In genomic region chr4:109407701-109408485, GRCm38 (mm10) we compare ENCODE assay signal across 10 mouse cellular contexts. TPM values are rescaled to one million over a fixed set of nuclear protein-coding genes. Genes with fewer than 3 reads are reported as not detected.
DNase-seq lines count a peak whose midpoint lies in the region; ATAC-seq and TF ChIP-seq lines count a peak whose summit lies in the region.
"Had no signal": no experiment of that assay in that cellular context is flagged by ENCODE, and none has a peak within 500 bp of the region (broad histone marks: within the 10 kb centered on the region; RNA-seq: fewer than 3 reads in every experiment).

No protein-coding gene starts in this region.

- intact Hi-C loops in left cerebral cortex, postnatal 36 days (cut with DNase I): no loop called here
- intact Hi-C loops in gastrocnemius, adult 2 months (cut with DNase I): no loop called here

- H3K4me3 ChIP-seq in lung, embryonic 15.5 days: peak overlapping the region; percentile 65
- H3K4me3 ChIP-seq in embryonic facial prominence, embryonic 10.5 days: peak overlapping the region; percentile 75
- peak overlapping the region; percentile 62 for H3K4me3 ChIP-seq in intestine, postnatal 0 days (ENCODE audit: low read depth, low read length)
- H3K4me3 ChIP-seq in small intestine, adult 2 months (ENCODE audit: low read depth, low read length): peak overlapping the region; percentile 41
- no peak overlapping the region for H3K4me3 ChIP-seq in gastrocnemius, adult 2 months

- H3K27me3 ChIP-seq in lung, embryonic 15.5 days: no peaks in the 10 kb centered on the region
- peaks cover 25% of the 10 kb centered on the region for H3K27me3 ChIP-seq in embryonic facial prominence, embryonic 10.5 days (replicated peaks; ENCODE audit: low read depth, poor library complexity, severe bottlenecking)
- H3K27me3 ChIP-seq in intestine, postnatal 0 days (replicated peaks; ENCODE audit: control insufficient read depth, insufficient read depth, low read length): no peaks in the 10 kb centered on the region
- H3K27me3 ChIP-seq in small intestine, adult 2 months (ENCODE audit: control insufficient read depth, insufficient read depth, low read length): peaks cover 3% of the 10 kb centered on the region; the same call in 1 of the 2 replicates

- peak overlapping the region; percentile 99 for H3K4me2 ChIP-seq in lung, embryonic 15.5 days
- peak overlapping the region; percentile 99 for H3K4me2 ChIP-seq in intestine, postnatal 0 days (replicated peaks; ENCODE audit: low read depth)

- no peak for TF ChIP-seq POLR2A in small intestine, adult 2 months (IDR thresholded peaks at IDR 0.05; ENCODE audit: low read depth, low read length)

- 0 out of 2 replicates have a peak overlapping the region, but pooled peaks have one; percentile 53 for H3K9ac ChIP-seq in lung, embryonic 15.5 days
- no peak overlapping the region for H3K9ac ChIP-seq in intestine, postnatal 0 days (ENCODE audit: low read depth, low read length)

- peak overlapping the region; percentile 26; the same call in 1 of the 2 replicates for H3K27ac ChIP-seq in lung, embryonic 15.5 days
- H3K27ac ChIP-seq in embryonic facial prominence, embryonic 10.5 days (replicated peaks): no peak overlapping the region
- H3K27ac ChIP-seq in intestine, postnatal 0 days (ENCODE audit: low read depth, low read length): peak overlapping the region; percentile 82
- H3K27ac ChIP-seq in small intestine, adult 2 months (ENCODE audit: insufficient read depth, low read depth, low read length): peak overlapping the region; percentile 55
- no peak overlapping the region for H3K27ac ChIP-seq in gastrocnemius, adult 2 months
- H3K27ac ChIP-seq: macrophage had no signal

- 57% methylated on average over 9 of the region's 9 CpGs for WGBS in lung, embryonic 15.5 days
- WGBS in embryonic facial prominence, embryonic 10.5 days: 84% methylated on average over 9 of the region's 9 CpGs
- 67% methylated on average over 9 of the region's 9 CpGs for WGBS in intestine, postnatal 0 days
- 67% methylated on average over 9 of the region's 9 CpGs for WGBS in small intestine, adult 2 months

- H3K36me3 ChIP-seq in lung, embryonic 15.5 days: no peaks in the 10 kb centered on the region
- peaks cover 4% of the 10 kb centered on the region; the same call in 1 of the 2 replicates for H3K36me3 ChIP-seq in embryonic facial prominence, embryonic 10.5 days (replicated peaks)
- H3K36me3 ChIP-seq in intestine, postnatal 0 days (ENCODE audit: control insufficient read depth, insufficient read depth): peaks cover 5% of the 10 kb centered on the region; the same call in 1 of the 2 replicates
- no peaks in the 10 kb centered on the region for H3K36me3 ChIP-seq in small intestine, adult 2 months (ENCODE audit: control insufficient read depth, insufficient read depth, low read length)

- peaks cover 25% of the 10 kb centered on the region for H3K4me1 ChIP-seq in lung, embryonic 15.5 days
- peaks cover 26% of the 10 kb centered on the region for H3K4me1 ChIP-seq in embryonic facial prominence, embryonic 10.5 days
- peaks cover 5% of the 10 kb centered on the region; the same call in 1 of the 2 replicates for H3K4me1 ChIP-seq in intestine, postnatal 0 days (replicated peaks; ENCODE audit: control insufficient read depth, insufficient read depth, low read length)
- peaks cover 8% of the 10 kb centered on the region; the same call in 1 of the 2 replicates for H3K4me1 ChIP-seq in small intestine, adult 2 months (ENCODE audit: control insufficient read depth, insufficient read depth, insufficient read length, low read length)

- ATAC-seq in lung, embryonic 15.5 days (ENCODE audit: borderline replicate concordance, extremely low read depth, low FRiP score, low TSS enrichment): no peak
- no peak for ATAC-seq in intestine, postnatal 0 days

- H3K9me3 ChIP-seq in lung, embryonic 15.5 days: no peaks in the 10 kb centered on the region
- no peaks in the 10 kb centered on the region for H3K9me3 ChIP-seq in embryonic facial prominence, embryonic 10.5 days
- H3K9me3 ChIP-seq in intestine, postnatal 0 days (ENCODE audit: control insufficient read depth): no peaks in the 10 kb centered on the region

- TF ChIP-seq CTCF in intestine, postnatal 0 days (IDR thresholded peaks at IDR 0.05; ENCODE audit: low read depth): no peak
- TF ChIP-seq CTCF in small intestine, adult 2 months (IDR thresholded peaks at IDR 0.05; ENCODE audit: extremely low read depth, insufficient read length, insufficient replicate concordance, low read depth, low read length): no peak
- no peak for TF ChIP-seq CTCF in gastrocnemius, adult 2 months (IDR thresholded peaks at IDR 0.05)

- DNase-seq in lung, postnatal 10 days: no peak
- DNase-seq in embryonic facial prominence, embryonic 10.5 days (ENCODE audit: low spot score): no peak
- DNase-seq in layer of hippocampus, postnatal 14 days (ENCODE audit: low spot score in 2 of 2): no peak
- no peak for DNase-seq in left cerebral cortex, postnatal 36 days (ENCODE audit: low spot score in 2 of 2)
- DNase-seq in gastrocnemius, adult 2 months: no peak
- DNase-seq: right cerebral cortex, postnatal 14 days had no signal

RNA-seq across cellular contexts. Expression of gene Ttc39a, which starts 1.5 kb away (rescaled TPM):
- 6.3 and 6.5 TPM in 2 replicates for polyA plus RNA-seq in lung, embryonic 15.5 days (2015; fragmentation: Nextera tagmentation; extraction: Ambion mirVana)
- 4.7 and 5.3 TPM in 2 replicates for polyA plus RNA-seq in embryonic facial prominence, embryonic 10.5 days (2016; fragmentation: Nextera tagmentation; extraction: Ambion mirVana)
- 6.3 and 7.5 TPM in 2 replicates for polyA plus RNA-seq in intestine, postnatal 0 days (2015; fragmentation: Nextera tagmentation; extraction: Ambion mirVana)
- polyA plus RNA-seq in small intestine, adult 2 months (2012; rRNA removed): 17.1 and 17.5 TPM in 2 replicates
- total RNA-seq in layer of hippocampus, postnatal 14 days (2021): 1 to 10 TPM; 1.4 to 2.4 TPM
- 1 to 10 TPM; 3.1 TPM for total RNA-seq in left cerebral cortex, postnatal 36 days (2021)
- under 1 TPM in 1 of 2 experiments, not detected in 1; 0.15 TPM for total RNA-seq in gastrocnemius, adult 2 months (2021)

Comparison
In these comparisons a context has a peak if more than half of its experiments do, and no peak if none do; other contexts are left out.
1. H3K27ac ChIP-seq: peak in lung, embryonic 15.5 days (single experiment), intestine, postnatal 0 days (single experiment) and small intestine, adult 2 months (single experiment); none in embryonic facial prominence, embryonic 10.5 days (single experiment) and gastrocnemius, adult 2 months (single experiment).